Mouse (Mus musculus): ENCODE results near the gene Baiap2. TPM values are rescaled to one million over a fixed set of nuclear protein-coding genes. Genes with fewer than 3 reads are reported as not detected.

The Baiap2 gene
- total RNA-seq, 2 experiments from 2014 or later, result 197 to 200 TPM

DNA sequence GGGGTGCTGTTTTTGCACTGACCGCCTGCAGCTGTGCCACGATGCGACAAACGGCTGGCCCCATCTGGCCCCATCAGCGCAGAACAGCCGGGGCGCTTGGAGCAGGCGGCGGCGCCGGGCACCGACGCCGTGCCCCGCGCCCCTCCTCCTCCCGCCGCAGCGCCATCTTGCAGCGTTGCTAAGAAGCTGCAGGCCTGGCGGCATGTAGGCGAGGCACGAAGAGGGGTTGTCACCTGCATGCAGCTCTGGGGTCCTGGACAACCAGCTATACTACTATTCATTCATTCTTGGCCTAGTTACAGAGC, 105.6 kb downstream of the Baiap2 start:
- DNase-seq (ENCODE audit: low spot score in 2 of 2), result peak in 1 of 2 experiments; percentile 68

DNA sequence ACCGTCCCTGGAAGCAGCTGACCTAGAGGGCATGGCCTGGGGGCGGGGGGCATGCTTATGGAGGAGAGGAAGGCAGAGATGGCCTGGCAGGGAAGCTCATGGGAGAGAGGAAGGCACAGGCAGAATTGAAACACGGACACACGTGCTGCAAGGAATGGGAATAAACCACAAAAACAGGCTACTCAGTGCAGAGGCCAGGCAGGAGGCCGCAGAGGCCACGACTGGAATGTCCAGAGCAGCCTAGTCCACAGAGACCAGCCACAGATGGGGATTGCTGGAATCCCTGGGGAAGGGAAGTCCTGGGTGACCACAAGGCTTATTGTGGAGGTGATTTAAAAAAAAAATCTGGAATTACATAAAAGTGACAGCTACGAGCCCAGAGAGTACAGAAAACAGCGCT, 106.5 kb downstream of the Baiap2 start:
- intact Hi-C loops (cut with DNase I), result no loop called here
- DNase-seq (ENCODE audit: low spot score in 2 of 2), result no peak

More for the DNA sequence above, 105.6 kb downstream of the Baiap2 start:
- intact Hi-C loops (cut with DNase I), result no loop called here

DNA sequence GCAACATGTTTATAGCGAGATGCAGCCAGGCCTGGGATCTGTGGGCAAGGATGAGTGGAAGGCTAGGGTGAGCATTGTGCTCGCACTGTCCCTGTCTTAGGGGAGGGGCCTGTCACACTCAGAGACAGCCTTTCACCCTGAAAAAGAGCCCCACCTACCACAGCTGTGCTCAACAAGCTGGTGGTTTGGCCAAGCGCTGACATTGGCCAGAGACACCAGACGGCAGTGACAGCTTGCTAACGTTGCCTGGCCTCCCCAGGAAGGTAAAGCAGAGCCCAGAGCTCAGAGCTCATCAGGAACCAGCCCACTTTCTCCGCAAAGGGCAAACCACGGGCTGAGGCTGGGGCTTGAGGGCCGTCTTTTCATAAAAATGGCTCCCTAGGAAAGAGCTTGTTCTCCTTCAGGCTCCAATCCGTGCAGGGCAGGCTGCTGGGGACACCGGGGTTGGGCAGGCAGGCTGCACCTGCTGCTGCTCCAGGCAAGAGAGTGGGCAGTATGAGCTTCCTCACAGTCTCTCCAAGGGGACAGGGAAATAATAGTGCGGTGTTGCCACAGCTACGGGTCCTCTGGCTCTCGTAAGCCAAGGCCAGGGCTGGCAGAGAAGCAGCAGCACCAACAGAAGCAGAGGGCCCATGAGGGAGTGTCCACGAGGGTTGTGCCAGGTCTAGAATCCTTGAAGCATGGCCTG, 108.7 kb downstream of the Baiap2 start:
- no peak for DNase-seq (ENCODE audit: low spot score in 2 of 2)
- intact Hi-C loops (cut with DNase I), result no loop called here

DNA sequence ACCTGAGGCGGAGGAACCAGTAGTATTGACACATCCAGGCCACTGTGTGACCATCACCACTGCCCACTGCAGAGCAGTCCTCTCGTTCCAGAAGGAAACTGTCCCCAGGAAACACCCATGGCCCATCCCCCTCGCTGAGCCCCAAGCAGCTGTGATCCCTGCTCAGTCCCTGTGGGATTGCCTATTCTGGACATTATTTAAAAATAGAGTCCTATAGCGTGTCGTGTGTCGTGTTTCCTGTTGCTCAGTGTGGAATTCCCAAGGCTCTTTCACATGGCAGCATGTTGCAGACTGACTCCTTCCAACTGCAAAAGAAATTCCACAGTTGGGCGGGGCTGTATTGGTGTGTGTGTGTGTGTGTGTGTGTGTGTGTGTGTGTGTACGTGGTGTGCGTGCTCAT, 109.7 kb downstream of the Baiap2 start:
- intact Hi-C loops (cut with DNase I), result no loop called here
- no peak for DNase-seq (ENCODE audit: low spot score in 2 of 2)

DNA sequence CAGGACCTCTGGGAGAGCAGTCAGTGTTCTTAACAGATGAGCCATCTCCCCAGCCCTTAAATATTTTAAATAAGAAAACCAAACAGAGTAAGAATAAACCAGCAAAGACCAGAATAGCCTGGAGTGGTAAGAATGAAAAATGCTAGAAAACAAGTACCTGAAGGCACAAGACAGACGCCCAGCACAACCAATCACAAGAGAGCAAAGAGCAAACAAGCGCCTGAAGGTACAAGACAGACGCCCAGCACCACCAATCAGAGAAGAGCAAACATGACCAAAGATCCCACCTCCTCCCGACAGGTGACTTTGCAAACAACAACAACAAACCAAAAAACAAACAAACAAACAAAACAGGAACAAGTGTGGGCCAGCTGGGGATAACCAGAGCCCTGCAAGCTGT, 111.3 kb downstream of the Baiap2 start:
- DNase-seq (ENCODE audit: low spot score in 2 of 2), result no peak
- intact Hi-C loops (cut with DNase I), result no loop called here

DNA sequence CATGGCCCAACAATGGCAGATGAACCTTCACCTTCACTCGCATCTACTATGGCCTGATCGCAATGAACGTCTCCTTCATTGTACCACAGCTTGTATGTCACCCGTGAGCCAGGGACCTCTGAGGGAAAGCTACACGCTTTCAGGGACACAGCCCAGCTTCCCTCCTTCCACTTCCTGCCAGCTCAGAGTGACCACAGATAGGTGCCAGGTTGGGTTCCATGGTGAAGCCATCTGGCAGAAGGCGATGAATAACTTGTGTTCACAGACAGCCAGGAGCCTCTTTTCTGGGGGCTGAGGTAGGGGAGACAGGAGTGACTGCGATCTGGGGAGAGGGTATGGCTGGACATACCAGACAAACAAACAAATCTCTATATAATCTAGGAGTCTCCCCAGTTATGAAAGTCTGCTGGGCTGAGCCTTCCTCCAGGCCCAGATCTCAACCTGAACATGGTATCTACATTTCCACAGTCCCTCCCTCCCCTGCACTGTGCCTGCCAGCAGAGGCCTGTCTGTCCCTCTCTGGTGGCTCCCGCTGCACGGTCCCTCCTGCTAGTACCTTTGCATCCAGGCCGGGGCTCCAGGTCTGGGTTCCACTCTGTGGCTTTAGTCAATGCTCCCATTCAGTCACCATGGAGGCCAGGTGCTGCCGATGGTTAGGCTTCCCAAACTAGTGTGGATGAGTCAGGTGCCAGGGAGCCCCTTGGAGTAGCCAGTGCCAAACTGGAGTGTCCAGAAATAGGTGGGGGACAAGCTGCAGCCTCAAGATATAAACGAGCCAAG, 113.6 kb downstream of the Baiap2 start:
- intact Hi-C loops (cut with DNase I), result no loop called here
- DNase-seq (ENCODE audit: low spot score in 2 of 2), result no peak

Small RNA genes lying within 50 kb of the gene (microRNA-seq; reads per million reads assigned to microRNA genes)
- gene Mir3065 (0 reads per million in 2 experiments), gene Mir338 (0 reads per million in 2 experiments)

Other genes with a start within 250 kb of the Baiap2 start
- gene Chmp6, start 29.3 kb upstream of the Baiap2 start, total RNA-seq (2021), result 10 to 100 TPM; 37.0 to 47.7 TPM
- gene Aatk, start 104.4 kb downstream of the Baiap2 start, total RNA-seq (2021), result 100 to 1,000 TPM; 171 to 185 TPM
- gene Cep131, start 144.1 kb downstream of the Baiap2 start, total RNA-seq (2021), result 10 to 100 TPM; 29.5 to 41.7 TPM
- gene Tepsin, start 156.0 kb downstream of the Baiap2 start, total RNA-seq (2021), result 10 to 100 TPM; 18.4 to 18.7 TPM
- gene Ndufaf8, start 156.2 kb downstream of the Baiap2 start, total RNA-seq (2021), result 10 to 100 TPM; 35.3 to 39.1 TPM
- gene Slc38a10, start 208.6 kb downstream of the Baiap2 start, total RNA-seq (2021), result 10 to 100 TPM; 94.9 to 95.2 TPM

Measured in left cerebral cortex, postnatal 14 days (tissue).